Mouse (Mus musculus) testis, adult 2 months (tissue): ENCODE data around the gene Ankrd13a.

Experiments used
- CTCF ChIP-seq: fragments of 200-500 bp; IDR thresholded peaks from 2 replicates; pipeline ENCODE4 v1.5.1; 2012; ENCODE audit warnings: low read depth, mild to moderate bottlenecking, inconsistent platforms, low read length, moderate library complexity; ENCODE audit not compliant: control insufficient read depth, insufficient read depth, insufficient replicate concordance
- POLR2A ChIP-seq: fragments of 200-500 bp; IDR thresholded peaks from 2 replicates; pipeline ENCODE4 v1.6.1; 2012; ENCODE audit warnings: low read depth, mild to moderate bottlenecking, inconsistent platforms, low read length, moderate library complexity; ENCODE audit not compliant: control insufficient read depth

- TF ChIP-seq CTCF (no peak), POLR2A (no peak)
Observed at GRCm38 (mm10) chr5:114793317-114793716, 18.8 kb downstream of the Ankrd13a start.
